Mouse (Mus musculus) brain, embryonic 14.5 days (tissue): ENCODE data around the gene Cd33.
A peak's percentile ranks its signal among the peaks of the same experiment; 100 is the strongest.

ENCODE experiments used
- CTCF ChIP-seq: fragments of 200-500 bp; IDR thresholded peaks from 2 replicates; pipeline ENCODE4 v1.5.1; 2012; ENCODE audit warnings: inconsistent platforms, mild to moderate bottlenecking, moderate library complexity, borderline replicate concordance; ENCODE audit not compliant: insufficient read depth, insufficient read length; ENCODE audit errors: extremely low read depth
- POLR2A ChIP-seq: fragments of 200-500 bp; IDR thresholded peaks from 2 replicates; pipeline ENCODE4 v1.6.1; 2012; ENCODE audit warnings: mild to moderate bottlenecking, inconsistent platforms, borderline replicate concordance; ENCODE audit not compliant: poor library complexity, insufficient read depth, insufficient read length, severe bottlenecking; ENCODE audit errors: extremely low read depth

GRCm38 (mm10) chr7:43489631-43490125 lies 54.5 kb downstream of the Cd33 start, which contains the start of gene Iglon5:
- no peak for TF ChIP-seq CTCF
- TF ChIP-seq POLR2A, result 0 out of 2 replicates have a peak, but pooled peaks have one; percentile 10
